Mouse (Mus musculus): Measurements from ENCODE around the gene Grm7.

The Grm7 gene

DNA sequence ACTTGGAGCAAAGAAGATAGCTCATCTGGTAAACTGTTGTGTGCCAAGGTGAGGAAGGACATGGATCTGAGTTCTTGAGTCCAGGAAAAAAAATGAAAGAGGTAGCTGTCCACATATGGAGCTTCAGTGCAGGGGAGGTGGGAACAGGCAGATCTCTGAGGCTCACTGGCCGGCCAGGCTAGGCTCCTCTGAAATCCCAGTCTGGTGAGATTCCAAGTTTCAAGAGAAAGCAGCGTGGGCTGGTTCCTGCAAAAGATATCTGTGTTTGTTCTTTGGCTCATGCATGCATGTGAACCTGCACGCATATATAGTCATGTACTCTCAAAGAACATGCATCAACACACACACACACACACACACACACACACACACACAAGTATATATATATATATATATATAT, 942.2 kb downstream of the Grm7 start:
- no peak for DNase-seq

DNA sequence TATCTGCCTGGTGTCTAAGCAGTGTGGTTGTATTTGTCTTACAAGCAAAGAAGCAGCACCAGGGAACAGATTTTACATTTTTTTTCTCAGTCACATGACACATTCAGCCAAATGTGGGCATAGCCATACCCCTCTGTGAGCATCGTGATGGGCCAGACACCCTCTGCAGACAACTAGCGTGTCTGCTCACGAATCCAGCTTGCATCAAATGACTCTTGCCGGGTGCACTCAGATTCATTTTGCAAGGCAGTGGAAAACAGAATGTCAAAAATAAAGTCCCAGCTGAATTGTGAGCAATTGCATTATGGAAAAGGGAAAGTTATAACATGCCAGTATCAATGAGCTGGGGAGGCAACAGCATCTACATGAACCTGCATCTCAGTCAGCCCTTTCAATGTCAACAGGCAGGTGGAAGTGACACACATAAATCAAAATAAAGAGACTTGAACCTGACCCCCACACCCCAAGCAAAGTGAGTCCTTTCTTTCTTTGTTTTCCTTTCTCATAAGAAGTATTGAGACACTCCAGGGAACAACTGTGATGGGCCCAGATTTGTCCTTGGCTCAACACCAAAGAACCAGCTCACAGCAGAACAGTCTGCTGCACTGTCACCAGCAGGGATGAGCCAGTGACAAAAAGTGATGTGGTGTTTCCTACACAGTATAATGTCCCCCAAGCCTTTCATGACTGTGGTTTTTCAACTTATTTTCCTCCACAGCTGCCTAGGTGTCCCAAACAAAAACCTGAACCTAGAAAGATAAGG, 956.7 kb downstream of the Grm7 start:
- DNase-seq, result no peak

DNA sequence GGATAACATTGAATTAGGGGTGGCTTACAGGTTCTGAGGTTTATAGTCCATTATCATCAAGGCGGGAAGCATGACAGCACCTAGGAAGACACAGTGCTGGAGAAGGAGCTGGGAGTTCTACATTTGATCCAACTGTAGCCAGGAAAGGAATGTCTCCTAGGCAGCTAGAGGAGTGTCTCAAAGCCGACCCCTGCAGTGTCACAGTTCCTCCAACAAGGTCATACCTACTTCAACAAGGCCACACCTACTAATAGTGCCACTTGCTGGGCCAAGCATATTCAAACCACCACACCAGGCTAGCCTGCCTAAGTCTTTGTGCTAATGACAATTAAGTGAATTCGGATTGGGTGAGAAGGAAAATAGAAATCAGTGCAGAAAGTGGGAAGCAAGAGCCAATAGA, 965.0 kb downstream of the Grm7 start:
- no peak for DNase-seq

DNA sequence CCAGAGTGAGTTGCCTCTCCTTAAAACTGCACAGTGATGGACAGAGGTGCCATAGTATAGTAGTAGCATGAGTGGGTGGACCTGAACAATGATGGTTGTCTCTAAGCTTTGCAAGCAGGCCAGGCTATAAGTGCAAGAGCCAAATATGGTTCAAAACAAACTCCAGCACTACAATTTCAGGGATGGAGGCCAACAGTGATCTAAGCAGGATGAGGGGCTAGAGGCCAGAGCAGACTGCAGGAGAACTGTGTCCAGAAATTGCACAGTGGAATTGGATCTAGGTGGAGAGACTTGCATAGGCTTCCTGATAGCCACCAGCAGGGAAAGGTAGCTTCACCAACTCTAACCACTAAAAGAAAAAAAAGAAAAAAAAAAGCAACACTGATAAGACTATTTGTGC, 968.5 kb downstream of the Grm7 start:
- DNase-seq, result peak; percentile 14 to 22
